Mouse (Mus musculus): ENCODE measurements around the gene Atp5c1.

Gene Atp5c1

GRCm38 (mm10) chr2:10080310-10081010 lies at the start of gene Atp5c1, which contains the start of gene Kin:
Gene Atp5c1, minus strand, starts transcription at chr2:10080510.
Gene Kin, plus strand, starts transcription at chr2:10080593.
- DNase-seq, result peak; percentile 98

GRCm38 (mm10) chr2:10128571-10128970 lies 48.3 kb upstream of the Atp5c1 start:
- no peak for DNase-seq

- no peak for DNase-seq
These were observed 47.2 kb upstream of the Atp5c1 start for GRCm38 (mm10) chr2:10127471-10127870.

DNA sequence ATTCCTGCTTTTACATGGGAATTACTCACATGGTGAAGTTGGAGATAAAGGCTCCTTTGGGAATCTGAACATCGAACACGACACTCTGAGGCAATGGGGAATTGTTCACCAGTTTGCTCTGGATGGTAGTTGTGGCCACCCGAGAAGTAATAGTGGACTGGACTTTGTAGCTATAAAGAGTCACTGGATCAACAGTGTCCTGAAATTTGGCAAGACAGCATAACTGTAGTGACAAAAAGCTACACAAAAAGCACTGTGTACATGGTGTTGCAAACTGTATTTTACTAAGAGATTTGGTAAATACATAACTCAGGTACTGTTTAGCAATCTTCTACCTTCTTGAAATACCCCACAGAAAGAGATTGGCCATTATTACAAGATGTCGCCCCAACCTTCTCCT lies 45.8 kb upstream of the Atp5c1 start:
- DNase-seq, result no peak

DNA sequence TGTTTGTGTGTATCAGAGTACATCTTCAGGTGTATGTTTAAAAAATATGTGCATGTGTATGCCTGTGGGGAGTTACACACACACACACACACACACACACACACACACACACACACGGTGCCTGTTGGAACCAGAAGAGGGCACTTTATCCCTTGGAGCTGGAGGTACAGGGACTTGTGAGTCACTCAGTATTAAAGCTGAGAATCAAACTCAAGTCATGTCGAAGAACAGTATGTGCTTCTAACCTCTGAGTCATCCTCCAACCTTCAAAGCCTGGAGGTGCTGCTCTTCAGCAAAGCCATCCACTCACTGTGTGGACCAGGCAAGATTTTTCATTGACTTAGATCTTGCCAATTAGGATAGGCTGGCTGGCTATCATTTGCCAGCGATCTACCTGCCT lies 41.5 kb upstream of the Atp5c1 start:
- no peak for DNase-seq

- no peak for DNase-seq
These were observed 39.0 kb upstream of the Atp5c1 start for GRCm38 (mm10) chr2:10119276-10119675.

DNA sequence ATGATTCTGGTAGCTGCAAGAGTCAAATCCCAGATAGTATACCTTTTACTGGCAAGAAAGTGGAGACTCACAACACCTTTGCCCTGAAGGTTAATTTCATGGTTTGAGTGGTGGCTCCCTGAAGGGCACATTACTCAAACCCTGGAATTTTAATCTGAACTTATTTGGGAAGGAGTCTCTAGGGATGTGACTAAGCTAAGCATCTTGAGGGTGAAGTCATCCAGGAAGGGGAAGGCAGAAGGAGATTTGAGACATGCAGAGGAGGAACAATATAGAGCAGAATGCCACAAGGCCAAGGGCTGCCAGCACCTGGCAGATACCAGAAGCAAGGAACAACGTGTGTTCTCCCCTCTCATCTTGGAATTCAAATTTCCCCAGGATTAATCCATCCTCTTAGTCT lies 38.4 kb upstream of the Atp5c1 start:
- no peak for DNase-seq

DNA sequence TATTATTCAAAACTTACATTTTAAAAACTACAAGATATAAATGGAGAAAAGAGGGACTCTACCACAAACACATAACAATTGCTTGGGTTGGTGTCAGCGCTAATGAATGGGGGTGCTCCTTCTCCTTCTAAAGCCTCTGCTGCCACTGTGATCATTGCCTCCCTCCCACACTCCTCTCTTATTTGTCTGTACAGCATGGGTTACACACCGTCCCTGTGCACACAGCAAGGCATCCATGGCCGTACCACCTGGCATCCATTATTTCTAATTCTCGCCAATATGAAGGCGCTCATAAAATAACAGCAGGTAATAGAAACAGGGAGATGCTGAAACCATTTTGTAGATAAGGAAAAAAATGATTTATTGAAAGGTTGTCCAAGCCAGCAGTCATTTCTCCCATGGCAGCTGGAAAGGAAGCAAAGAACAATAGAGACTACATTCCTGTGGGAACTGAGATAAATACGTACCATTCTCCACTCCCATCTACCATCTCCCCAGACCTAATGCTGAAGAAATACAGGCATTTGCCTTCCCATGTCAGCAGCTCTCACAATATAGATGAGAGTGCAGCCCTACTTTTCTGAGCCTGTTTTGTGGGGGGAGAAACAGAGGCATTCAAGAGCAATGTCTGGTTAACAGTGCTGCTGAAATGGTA lies 28.4 kb upstream of the Atp5c1 start:
- no peak for DNase-seq

DNA sequence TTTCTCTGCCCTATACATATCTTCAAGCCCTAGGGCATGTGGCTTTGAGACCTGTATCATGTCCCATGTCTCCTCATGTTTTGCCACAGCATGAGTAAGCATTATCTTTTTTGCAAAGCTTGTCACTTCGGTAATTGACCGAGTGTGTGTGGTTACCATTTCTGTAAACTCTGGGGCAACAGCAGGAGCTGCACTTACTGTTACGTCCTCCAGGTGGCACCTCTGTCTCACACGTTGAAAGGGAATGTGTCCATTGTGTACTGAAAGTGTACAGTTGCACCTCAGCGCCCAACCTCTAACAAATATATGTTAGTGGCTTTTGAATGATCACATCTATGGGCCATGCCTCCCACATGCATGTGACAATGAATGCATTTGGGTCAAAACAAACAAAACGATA lies 20.9 kb upstream of the Atp5c1 start:
- peak; percentile 64 for DNase-seq

- DNase-seq, result no peak
These were observed 20.2 kb upstream of the Atp5c1 start for GRCm38 (mm10) chr2:10100471-10100870.

- peak; percentile 68 for DNase-seq
These were observed 18.4 kb upstream of the Atp5c1 start for GRCm38 (mm10) chr2:10098598-10099215.

DNA sequence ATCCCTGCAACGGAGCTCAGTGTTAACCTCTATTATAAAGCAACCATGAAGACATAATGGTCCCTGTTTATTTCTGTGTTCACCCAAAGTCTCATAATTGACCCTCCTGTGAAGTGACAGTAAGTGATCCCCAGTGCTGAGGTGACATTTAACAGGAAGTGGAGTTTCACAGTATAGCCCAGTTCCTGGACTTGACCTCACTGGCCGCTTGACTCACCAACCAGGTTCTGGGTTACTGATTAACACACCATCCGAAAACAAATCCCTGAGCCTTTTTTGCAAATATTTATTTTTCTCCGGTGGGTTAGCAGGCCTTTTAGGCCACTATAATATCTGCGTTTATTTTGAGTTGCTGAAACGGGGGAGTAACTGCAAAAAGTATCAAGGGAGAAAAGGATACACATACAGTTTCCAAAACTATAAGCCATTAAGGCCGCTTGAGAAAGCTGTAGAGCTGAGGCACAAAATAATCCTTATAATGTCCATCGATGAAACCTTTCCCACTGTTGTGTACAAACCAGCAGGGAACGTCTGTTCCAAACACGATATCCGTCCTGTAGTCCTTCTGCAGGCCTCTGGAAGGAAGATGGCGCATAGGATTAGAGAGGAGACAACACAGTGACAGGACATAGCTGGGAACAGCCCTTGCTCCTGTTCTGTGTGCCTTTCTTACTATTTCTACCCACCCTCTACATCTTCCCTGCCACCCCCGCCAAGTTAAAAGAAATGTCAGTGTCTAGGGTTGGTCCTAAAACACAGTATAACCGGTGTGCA lies 14.2 kb upstream of the Atp5c1 start:
- DNase-seq, result no peak

DNA sequence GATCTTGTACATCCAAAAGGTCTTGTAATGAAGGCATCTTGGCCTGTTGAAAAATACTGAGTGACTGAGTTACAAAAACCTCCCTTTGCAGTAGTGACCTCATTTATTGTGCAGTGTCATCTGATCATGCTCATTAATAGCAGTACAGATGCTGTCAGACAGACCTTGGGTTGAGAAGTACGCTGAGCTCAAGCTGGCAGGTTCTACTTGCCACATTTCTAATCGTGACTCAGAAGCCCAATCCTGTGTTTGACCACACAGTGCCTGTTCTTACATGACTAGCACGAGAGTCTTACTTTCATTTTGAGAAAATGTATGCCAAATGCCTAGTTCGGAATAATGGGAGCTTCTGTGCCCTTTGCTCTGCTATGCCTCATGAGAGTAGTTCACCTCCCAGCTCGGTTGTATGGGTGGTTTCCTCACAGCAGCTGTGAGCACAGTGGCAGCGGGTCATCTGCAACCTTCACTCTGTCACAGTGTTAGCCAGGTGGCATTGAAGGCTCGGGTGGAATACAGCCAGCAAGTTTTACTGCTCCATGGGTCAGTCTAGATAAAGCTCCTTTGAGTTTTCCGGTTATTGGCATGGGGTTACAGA lies 7.0 kb upstream of the Atp5c1 start:
- DNase-seq, result no peak

- no peak for DNase-seq
These were observed 2.4 kb upstream of the Atp5c1 start for GRCm38 (mm10) chr2:10082737-10083136.

DNA sequence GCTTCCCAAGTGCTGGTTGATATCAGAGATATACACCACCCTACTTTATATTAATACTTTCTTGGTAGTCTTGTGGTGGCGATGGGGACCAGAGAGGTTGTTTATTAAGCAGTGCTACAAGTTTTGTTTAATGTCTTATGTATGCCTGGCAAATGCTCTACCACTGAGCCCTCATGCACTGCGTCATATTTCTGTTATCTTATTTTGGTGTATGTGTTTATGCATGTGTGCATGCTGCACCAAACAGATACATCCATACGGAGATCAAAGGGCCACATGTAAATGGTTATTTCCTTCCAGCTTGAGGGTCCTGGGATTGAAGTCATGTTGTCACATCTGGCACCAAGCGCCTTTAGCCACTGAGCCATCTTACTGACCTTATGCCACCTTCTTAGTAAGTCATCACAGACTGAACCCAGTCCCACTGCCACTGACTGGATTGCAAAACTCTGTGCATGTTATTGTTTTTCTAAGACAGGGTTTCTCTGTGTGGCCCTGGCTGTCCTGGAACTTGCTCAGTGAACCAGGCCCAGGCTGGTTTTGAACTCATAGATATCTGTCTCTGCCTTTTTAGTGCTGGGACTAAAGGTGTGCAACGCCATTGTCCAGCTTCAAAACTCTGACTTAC lies 1.3 kb upstream of the Atp5c1 start:
- DNase-seq, result no peak

DNA sequence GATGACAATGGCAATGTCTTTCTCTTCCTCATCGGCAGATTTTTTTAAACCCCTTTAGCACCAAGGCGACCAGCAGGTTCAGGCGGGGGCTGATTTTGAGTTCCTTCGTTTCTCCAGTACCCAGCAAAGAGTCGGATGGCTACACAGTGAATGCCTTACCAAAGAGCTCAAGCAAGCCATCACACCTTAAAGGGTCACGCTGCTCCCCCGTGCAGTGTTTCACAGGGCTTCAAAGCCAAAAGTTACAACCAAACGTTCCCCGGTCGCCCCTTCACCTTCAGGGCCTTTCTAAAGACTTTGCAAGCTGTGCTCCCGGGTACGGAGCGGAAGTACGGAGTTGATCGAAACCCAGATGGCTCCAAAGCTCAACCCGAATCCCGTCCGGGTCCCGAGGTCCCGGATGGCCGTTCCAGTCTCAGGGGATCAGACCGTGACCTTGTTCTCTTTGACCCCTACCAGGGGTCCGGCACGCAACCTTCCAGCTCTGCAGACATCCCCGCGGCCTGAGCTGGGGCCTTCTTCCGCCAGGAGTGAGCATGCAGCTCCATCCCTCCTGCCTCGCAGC lies 483 bp downstream of the Atp5c1 start:
- DNase-seq, result peak; percentile 47

DNA sequence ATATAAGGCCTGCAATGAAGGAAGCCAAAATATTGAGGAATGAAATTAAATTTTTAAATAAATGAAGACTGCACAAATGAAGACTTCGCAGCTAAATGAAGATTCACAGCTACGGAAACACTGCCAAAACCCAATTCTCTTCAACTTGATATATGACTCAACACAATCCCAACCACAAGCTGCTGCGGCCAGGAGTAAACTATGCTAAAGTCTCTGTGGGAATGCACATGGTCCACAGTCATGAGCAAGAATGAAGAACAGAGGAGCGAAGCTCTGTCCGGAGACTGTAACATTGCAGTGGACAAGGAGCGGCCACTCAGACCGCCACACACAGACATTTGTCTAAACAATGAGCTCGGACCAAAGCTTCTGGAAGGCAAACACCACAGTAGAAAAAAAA lies 3.6 kb downstream of the Atp5c1 start:
- no peak for DNase-seq

DNA sequence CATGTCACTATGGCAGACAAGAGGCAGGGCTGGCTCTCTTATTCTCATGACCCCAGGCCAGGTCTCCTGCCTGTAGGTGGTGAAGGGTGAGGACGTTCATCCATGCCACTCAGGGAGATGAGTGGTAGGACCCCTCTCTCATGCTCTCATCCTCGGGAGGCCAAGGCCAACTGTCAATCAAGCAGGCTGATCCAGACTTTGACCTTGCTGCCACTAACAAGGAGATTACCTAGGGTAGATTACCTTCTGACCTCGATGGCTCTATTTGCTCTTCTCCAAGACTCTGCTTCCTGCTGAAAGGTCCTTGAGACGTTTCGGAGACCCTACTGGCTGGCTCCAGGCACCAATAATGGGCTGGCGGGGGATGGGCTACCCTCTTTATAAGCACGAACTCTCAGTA lies 5.8 kb downstream of the Atp5c1 start:
- DNase-seq, result no peak

- DNase-seq, result no peak
These were observed 8.6 kb downstream of the Atp5c1 start for GRCm38 (mm10) chr2:10071751-10072150.

DNA sequence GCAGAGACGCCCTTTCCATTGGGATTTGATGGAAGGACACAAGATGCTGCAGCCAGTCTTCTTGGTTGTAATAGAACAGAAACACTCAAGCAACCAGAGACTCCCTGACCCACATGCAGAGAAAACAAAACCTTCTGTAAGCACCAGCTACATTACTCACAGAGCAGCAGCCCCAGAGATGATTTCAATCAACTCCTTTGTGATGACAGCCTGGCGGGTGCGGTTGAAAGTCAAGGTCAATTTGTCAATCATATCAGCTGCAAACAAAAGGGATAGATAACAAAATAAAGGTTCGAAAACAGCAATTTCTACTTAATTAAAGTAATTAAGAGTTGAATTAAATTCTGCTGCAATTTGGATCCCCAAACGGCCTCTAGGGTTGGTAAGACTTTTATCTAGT lies 21.5 kb downstream of the Atp5c1 start:
- DNase-seq, result no peak

- DNase-seq, result no peak
These were observed 28.3 kb downstream of the Atp5c1 start for GRCm38 (mm10) chr2:10051996-10052395.

DNA sequence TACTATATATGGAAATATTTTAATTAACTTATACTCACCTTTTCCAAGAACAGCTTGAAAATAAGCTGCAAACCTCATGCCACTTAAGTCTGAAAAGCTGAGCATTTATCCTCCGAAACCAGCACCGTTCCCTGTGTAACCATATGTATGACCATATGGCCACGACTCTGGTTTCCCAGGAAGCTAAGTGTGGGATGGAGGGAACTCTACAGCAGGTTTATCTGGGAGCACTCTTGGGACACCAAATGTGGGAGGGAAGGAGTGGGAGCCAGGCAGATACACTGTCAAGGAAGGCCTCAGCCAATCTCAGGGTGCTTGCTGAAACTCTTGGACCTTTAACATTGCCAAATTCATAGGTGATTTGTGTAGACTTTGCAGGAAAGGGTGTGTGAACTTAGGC lies 29.4 kb downstream of the Atp5c1 start:
- DNase-seq, result no peak
